Mouse (Mus musculus) spleen, adult 10 weeks (tissue): ENCODE results near the gene Hmcn1. TPM values are rescaled to one million over a fixed set of nuclear protein-coding genes. Genes with fewer than 3 reads are reported as not detected.

Source experiments
- polyA plus RNA-seq: library from polyadenylated mRNA; stranded (reverse); fragments of 350-450 nt; fragmentation: Illumina TruSeq; extraction: RNeasy Lipid Tissue Mini Kit (QIAGEN cat#74804); gene quantifications from one replicate; pipeline ENCODE4 v1.2.3, GENCODE M21; 2015; ENCODE audit warnings: low replicate concordance; ENCODE audit not compliant: insufficient read depth

Hmcn1 gene
- 27.7 TPM for polyA plus RNA-seq

GRCm38 (mm10) chr1:150993162-150994064 is at the start of gene Hmcn1:
TSS of gene Hmcn1 (minus strand) at chr1:150993435.

Other genes with a start within 250 kb of the Hmcn1 start
- gene Gm47985, start 189.1 kb upstream of the Hmcn1 start, polyA plus RNA-seq, result not detected
- not detected for gene Gm8947, start 198.9 kb upstream of the Hmcn1 start, polyA plus RNA-seq
- not detected for gene Gm47995, start 205.0 kb upstream of the Hmcn1 start, polyA plus RNA-seq
- not detected for gene 3110040M04Rik, start 210.7 kb upstream of the Hmcn1 start, polyA plus RNA-seq
- not detected for gene Gm47996, start 216.7 kb upstream of the Hmcn1 start, polyA plus RNA-seq